Mouse (Mus musculus): ENCODE data around the gene Vps11.

DNA sequence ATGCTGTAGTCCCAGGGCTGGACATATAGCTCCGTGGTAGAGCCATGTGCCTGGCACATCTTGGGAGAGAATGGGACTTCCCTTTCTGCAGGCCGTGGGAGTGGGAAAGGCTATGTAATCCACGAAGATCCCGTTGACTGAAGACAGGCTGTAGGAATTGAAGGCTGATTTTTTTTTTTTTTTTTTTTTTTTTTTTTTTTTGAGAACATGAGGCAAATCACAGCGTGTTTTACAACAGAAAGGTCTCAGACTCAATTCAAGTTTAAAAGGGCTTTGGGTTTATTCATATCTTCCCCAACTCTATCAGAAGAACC lies 25.4 kb downstream of the Vps11 start:
- no peak for TF ChIP-seq CTCF (IDR thresholded peaks at IDR 0.05; ENCODE audit: extremely low read depth, insufficient read length, insufficient replicate concordance, low read depth, low read length)
- no peak for TF ChIP-seq POLR2A (IDR thresholded peaks at IDR 0.05; ENCODE audit: low read depth, low read length)

Data from small intestine, adult 2 months (tissue).